Mouse (Mus musculus): Measurements from ENCODE around the gene Gm44805.

The Gm44805 gene

GRCm38 (mm10) chr7:19698907-19699826, 17.9 kb upstream of the Gm44805 start, which contains the start of gene Apoe:
Gene Apoe (minus strand): TSS chr7:19699188.
- DNase-seq (ENCODE audit: low read depth, low spot score) = no peak

- no peak for DNase-seq (ENCODE audit: low read depth, low spot score)
These were observed 17.0 kb upstream of the Gm44805 start for GRCm38 (mm10) chr7:19697949-19698906.

GRCm38 (mm10) chr7:19696336-19696873, 15.2 kb upstream of the Gm44805 start:
- DNase-seq (ENCODE audit: low read depth, low spot score) = no peak

GRCm38 (mm10) chr7:19695881-19696280, 14.7 kb upstream of the Gm44805 start:
- no peak for DNase-seq (ENCODE audit: low read depth, low spot score)

- DNase-seq (ENCODE audit: low read depth, low spot score) = no peak
These were observed 14.0 kb upstream of the Gm44805 start for GRCm38 (mm10) chr7:19695213-19695594.

GRCm38 (mm10) chr7:19694336-19695212, 13.4 kb upstream of the Gm44805 start:
- DNase-seq (ENCODE audit: low read depth, low spot score) = no peak

GRCm38 (mm10) chr7:19693421-19693820, 12.2 kb upstream of the Gm44805 start:
- no peak for DNase-seq (ENCODE audit: low read depth, low spot score)

GRCm38 (mm10) chr7:19691873-19692865, 10.9 kb upstream of the Gm44805 start, which contains the start of gene Apoc1:
Gene Apoc1 (minus strand): TSS chr7:19692660.
- no peak for DNase-seq (ENCODE audit: low read depth, low spot score)

GRCm38 (mm10) chr7:19691434-19691833, 10.2 kb upstream of the Gm44805 start:
- no peak for DNase-seq (ENCODE audit: low read depth, low spot score)

- no peak for DNase-seq (ENCODE audit: low read depth, low spot score)
These were observed 9.6 kb upstream of the Gm44805 start for GRCm38 (mm10) chr7:19690845-19691244.

- DNase-seq (ENCODE audit: low read depth, low spot score) = no peak
These were observed 7.4 kb upstream of the Gm44805 start for GRCm38 (mm10) chr7:19688611-19689010.

- no peak for DNase-seq (ENCODE audit: low read depth, low spot score)
These were observed 6.9 kb upstream of the Gm44805 start for GRCm38 (mm10) chr7:19688101-19688500.

- peak; percentile 76 for DNase-seq (ENCODE audit: low read depth, low spot score)
These were observed 5.8 kb upstream of the Gm44805 start for GRCm38 (mm10) chr7:19686927-19687583.

GRCm38 (mm10) chr7:19686521-19686920, 5.3 kb upstream of the Gm44805 start:
- DNase-seq (ENCODE audit: low read depth, low spot score) = no peak

- DNase-seq (ENCODE audit: low read depth, low spot score) = no peak
These were observed 4.2 kb upstream of the Gm44805 start for GRCm38 (mm10) chr7:19685374-19685773.

- DNase-seq (ENCODE audit: low read depth, low spot score) = no peak
These were observed 2.6 kb upstream of the Gm44805 start for GRCm38 (mm10) chr7:19683771-19684201.

- DNase-seq (ENCODE audit: low read depth, low spot score) = no peak
These were observed 1.8 kb upstream of the Gm44805 start for GRCm38 (mm10) chr7:19682979-19683378.

- no peak for DNase-seq (ENCODE audit: low read depth, low spot score)
These were observed 521 bp downstream of the Gm44805 start for GRCm38 (mm10) chr7:19680702-19681101.

GRCm38 (mm10) chr7:19678901-19679300, 2.3 kb downstream of the Gm44805 start:
- no peak for DNase-seq (ENCODE audit: low read depth, low spot score)

Measured in WW6 (cell line).